Mouse (Mus musculus): ENCODE data around the gene Lrrc42. TPM values are rescaled to one million over a fixed set of nuclear protein-coding genes. Genes with fewer than 3 reads are reported as not detected.
A peak's percentile ranks its signal among the peaks of the same experiment; 100 is the strongest.

Gene Lrrc42
- polyA plus RNA-seq, 1 experiment from 2014 or later: 29.3 TPM

- H3K9me3 ChIP-seq (ENCODE audit: control insufficient read depth, low read length): no peaks in the 10 kb centered on the region
- H3K27ac ChIP-seq (replicated peaks): no peak overlapping the region
- no peak overlapping the region for H3K9ac ChIP-seq (ENCODE audit: low read length)
- TF ChIP-seq CTCF (IDR thresholded peaks at IDR 0.05; ENCODE audit: low read depth) (no peak), EP300 (optimal IDR thresholded peaks at IDR 0.05) (no peak)
- DNase-seq (ENCODE audit: low spot score) (no peak), ATAC-seq (ENCODE audit: low FRiP score, low TSS enrichment) (no peak)
- no peaks in the 10 kb centered on the region for H3K36me3 ChIP-seq (ENCODE audit: control insufficient read depth, insufficient read depth, low read length)
- H3K4me2 ChIP-seq (replicated peaks; ENCODE audit: low read depth): no peak overlapping the region
- WGBS: 81% methylated on average over 2 of the region's 2 CpGs
- H3K4me1 ChIP-seq (replicated peaks; ENCODE audit: control insufficient read depth, insufficient read depth): no peaks in the 10 kb centered on the region
- no peaks in the 10 kb centered on the region for H3K27me3 ChIP-seq (ENCODE audit: control insufficient read depth, insufficient read depth, low read length)
- no peak overlapping the region for H3K4me3 ChIP-seq (ENCODE audit: low read depth, low read length)
Observed at GRCm38 (mm10) chr4:107226313-107226712, 27.0 kb downstream of the Lrrc42 start.

- Histone ChIP-seq H3K4me2 (replicated peaks; ENCODE audit: low read depth) (no peak overlapping the region), H3K36me3 (ENCODE audit: control insufficient read depth, insufficient read depth, low read length) (no peaks in the 10 kb centered on the region), H3K4me1 (replicated peaks; ENCODE audit: control insufficient read depth, insufficient read depth) (no peaks in the 10 kb centered on the region), H3K4me3 (ENCODE audit: low read depth, low read length) (no peak overlapping the region), H3K27ac (replicated peaks) (no peak overlapping the region), H3K9ac (ENCODE audit: low read length) (no peak overlapping the region), H3K27me3 (ENCODE audit: control insufficient read depth, insufficient read depth, low read length) (no peaks in the 10 kb centered on the region), H3K9me3 (ENCODE audit: control insufficient read depth, low read length) (no peaks in the 10 kb centered on the region)
- TF ChIP-seq CTCF (IDR thresholded peaks at IDR 0.05; ENCODE audit: low read depth) (no peak), EP300 (optimal IDR thresholded peaks at IDR 0.05) (no peak)
- DNase-seq (ENCODE audit: low spot score): peak; percentile 73
- WGBS: 61% methylated on average over 11 of the region's 11 CpGs
- ATAC-seq (ENCODE audit: low FRiP score, low TSS enrichment): peak; percentile 92
Observed at GRCm38 (mm10) chr4:107223225-107224204, 29.8 kb downstream of the Lrrc42 start.

GRCm38 (mm10) chr4:107221524-107221923 is 31.8 kb downstream of the Lrrc42 start:
- 68% methylated on average over 5 of the region's 5 CpGs for WGBS
- H3K4me2 ChIP-seq (replicated peaks; ENCODE audit: low read depth): no peak overlapping the region
- H3K9me3 ChIP-seq (ENCODE audit: control insufficient read depth, low read length): no peaks in the 10 kb centered on the region
- no peak overlapping the region for H3K9ac ChIP-seq (ENCODE audit: low read length)
- H3K27ac ChIP-seq (replicated peaks): no peak overlapping the region
- no peaks in the 10 kb centered on the region for H3K27me3 ChIP-seq (ENCODE audit: control insufficient read depth, insufficient read depth, low read length)
- no peaks in the 10 kb centered on the region for H3K4me1 ChIP-seq (replicated peaks; ENCODE audit: control insufficient read depth, insufficient read depth)
- no peak for ATAC-seq (ENCODE audit: low FRiP score, low TSS enrichment)
- H3K36me3 ChIP-seq (ENCODE audit: control insufficient read depth, insufficient read depth, low read length): no peaks in the 10 kb centered on the region
- TF ChIP-seq EP300 (optimal IDR thresholded peaks at IDR 0.05) (no peak), CTCF (IDR thresholded peaks at IDR 0.05; ENCODE audit: low read depth) (no peak)
- H3K4me3 ChIP-seq (ENCODE audit: low read depth, low read length): no peak overlapping the region
- no peak for DNase-seq (ENCODE audit: low spot score)

GRCm38 (mm10) chr4:107217574-107217973 is 35.8 kb downstream of the Lrrc42 start:
- Histone ChIP-seq H3K4me3 (ENCODE audit: low read depth, low read length) (no peak overlapping the region), H3K9me3 (ENCODE audit: control insufficient read depth, low read length) (no peaks in the 10 kb centered on the region)
- 67% methylated on average over 9 of the region's 9 CpGs for WGBS

GRCm38 (mm10) chr4:107213279-107214011 is 39.9 kb downstream of the Lrrc42 start:
- no peak overlapping the region for H3K4me3 ChIP-seq (ENCODE audit: low read depth, low read length)
- no peaks in the 10 kb centered on the region for H3K4me1 ChIP-seq (replicated peaks; ENCODE audit: control insufficient read depth, insufficient read depth)
- no peak overlapping the region for H3K9ac ChIP-seq (ENCODE audit: low read length)
- TF ChIP-seq EP300 (optimal IDR thresholded peaks at IDR 0.05) (no peak), CTCF (IDR thresholded peaks at IDR 0.05; ENCODE audit: low read depth) (no peak)
- ATAC-seq (ENCODE audit: low FRiP score, low TSS enrichment) (no peak; the same call in 1 of the 2 replicates), DNase-seq (ENCODE audit: low spot score) (no peak)
- no peaks in the 10 kb centered on the region for H3K27me3 ChIP-seq (ENCODE audit: control insufficient read depth, insufficient read depth, low read length)
- no peaks in the 10 kb centered on the region for H3K36me3 ChIP-seq (ENCODE audit: control insufficient read depth, insufficient read depth, low read length)
- WGBS: 65% methylated on average over 12 of the region's 12 CpGs
- no peaks in the 10 kb centered on the region for H3K9me3 ChIP-seq (ENCODE audit: control insufficient read depth, low read length)
- H3K27ac ChIP-seq (replicated peaks): no peak overlapping the region
- no peak overlapping the region for H3K4me2 ChIP-seq (replicated peaks; ENCODE audit: low read depth)

More at GRCm38 (mm10) chr4:107217574-107217973, 35.8 kb downstream of the Lrrc42 start:
- no peak overlapping the region for H3K9ac ChIP-seq (ENCODE audit: low read length)
- H3K27me3 ChIP-seq (ENCODE audit: control insufficient read depth, insufficient read depth, low read length): no peaks in the 10 kb centered on the region
- no peak for DNase-seq (ENCODE audit: low spot score)
- no peak overlapping the region for H3K4me2 ChIP-seq (replicated peaks; ENCODE audit: low read depth)
- H3K4me1 ChIP-seq (replicated peaks; ENCODE audit: control insufficient read depth, insufficient read depth): no peaks in the 10 kb centered on the region
- TF ChIP-seq EP300 (optimal IDR thresholded peaks at IDR 0.05): no peak
- no peak for TF ChIP-seq CTCF (IDR thresholded peaks at IDR 0.05; ENCODE audit: low read depth)
- no peak overlapping the region for H3K27ac ChIP-seq (replicated peaks)
- 0 out of 2 replicates have a peak, but pooled peaks have one; percentile 6 for ATAC-seq (ENCODE audit: low FRiP score, low TSS enrichment)
- H3K36me3 ChIP-seq (ENCODE audit: control insufficient read depth, insufficient read depth, low read length): no peaks in the 10 kb centered on the region
